Mouse (Mus musculus) urinary bladder, postnatal 25 days (tissue): ENCODE measurements around the gene Snai1.

Source experiments
- DNase-seq: peaks from one replicate; pipeline ENCODE4 v3.0.0; 2022; ENCODE audit warnings: low spot score

The Snai1 gene

DNA sequence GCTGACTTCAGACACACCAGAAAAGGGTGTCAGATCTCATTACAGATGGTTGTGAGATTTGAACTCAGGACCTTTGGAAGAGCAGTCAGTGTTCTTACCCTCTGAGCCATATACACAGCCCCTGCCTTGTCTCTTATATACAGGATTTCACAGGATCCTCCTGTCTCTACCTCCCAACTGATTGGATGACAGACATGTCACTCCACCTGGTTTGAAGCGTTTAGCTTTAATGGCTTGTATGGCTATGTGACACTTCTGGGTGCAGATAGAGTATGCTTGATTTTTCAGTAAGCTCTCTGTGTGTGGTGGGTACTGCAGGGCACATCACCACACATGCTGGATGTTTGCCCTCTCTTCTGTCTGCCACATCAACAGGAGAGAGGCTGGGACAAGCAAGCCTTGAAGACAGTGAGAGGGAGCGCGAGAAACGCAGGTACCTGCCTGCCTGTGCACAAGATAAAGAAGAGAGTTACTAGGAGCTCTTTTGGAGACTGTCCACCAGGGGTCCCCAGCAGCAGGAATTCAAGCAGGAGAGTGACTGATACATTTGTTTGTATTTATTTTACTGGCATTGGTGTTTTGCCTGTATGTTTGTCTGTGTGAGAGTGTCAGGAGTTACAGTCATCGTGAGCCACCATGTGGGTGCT lies 18.3 kb upstream of the Snai1 start:
- no peak for DNase-seq

- no peak for DNase-seq
Observed at GRCm38 (mm10) chr2:167528278-167528677, 9.7 kb upstream of the Snai1 start.

- no peak for DNase-seq
Observed at GRCm38 (mm10) chr2:167529935-167530513, 8.0 kb upstream of the Snai1 start.

- no peak for DNase-seq
Observed at GRCm38 (mm10) chr2:167530536-167530935, 7.5 kb upstream of the Snai1 start.

GRCm38 (mm10) chr2:167532131-167532530 lies 5.9 kb upstream of the Snai1 start:
- DNase-seq = peak; percentile 52

DNA sequence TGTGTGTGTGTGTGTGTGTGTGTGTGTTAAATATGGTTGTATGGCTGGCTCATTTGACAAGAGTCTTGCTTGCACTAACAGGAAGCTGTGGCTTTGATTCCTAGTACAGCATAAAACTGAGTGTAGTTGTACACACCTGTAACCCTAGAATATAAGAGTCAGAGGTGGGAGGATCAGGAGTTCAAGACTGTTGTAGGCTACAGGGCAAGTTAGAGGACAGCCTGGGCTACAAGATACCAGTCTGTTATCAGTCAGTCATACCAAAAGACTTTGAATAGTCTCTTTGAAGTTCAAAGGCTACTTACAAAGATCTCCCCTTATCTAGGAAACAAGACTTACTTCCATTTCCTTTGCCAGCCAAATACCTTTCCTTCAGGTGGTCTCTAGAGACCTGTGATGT lies 4.1 kb upstream of the Snai1 start:
- DNase-seq = no peak

DNA sequence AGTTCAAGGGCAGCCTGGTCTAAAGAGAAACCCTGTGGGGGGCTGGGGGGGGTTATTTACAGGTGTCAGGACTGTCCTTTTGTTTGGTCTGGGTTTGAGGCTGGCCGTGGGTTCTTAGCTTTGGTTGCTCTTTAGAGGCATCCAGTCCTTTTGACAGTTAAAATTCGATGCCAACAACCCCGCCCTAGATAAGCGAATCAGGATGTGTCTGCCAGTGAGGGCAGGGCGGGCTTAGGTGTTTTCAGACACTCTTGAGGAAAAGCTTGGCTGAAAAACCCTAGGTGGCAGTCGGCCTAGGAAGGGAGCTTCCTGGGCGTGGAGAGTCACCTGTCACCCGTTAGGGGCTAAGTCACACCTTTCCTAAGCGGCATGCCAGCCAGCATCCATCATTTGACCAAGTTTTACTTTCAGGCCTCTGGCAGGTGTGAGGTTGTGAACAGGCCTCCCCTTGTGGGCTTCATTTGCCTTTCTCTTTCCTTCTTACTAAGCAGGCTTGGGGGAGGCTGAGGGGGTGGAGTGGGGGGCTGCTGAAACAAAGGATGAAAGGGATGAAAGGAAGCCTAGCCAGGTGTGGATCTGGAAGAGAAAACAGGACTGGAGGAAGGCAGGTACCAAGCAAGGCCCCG lies 1.6 kb upstream of the Snai1 start:
- no peak for DNase-seq

GRCm38 (mm10) chr2:167538671-167539306 lies 794 bp downstream of the Snai1 start:
- DNase-seq = peak; percentile 20

GRCm38 (mm10) chr2:167539536-167540476 lies 1.8 kb downstream of the Snai1 start:
- DNase-seq = no peak

DNA sequence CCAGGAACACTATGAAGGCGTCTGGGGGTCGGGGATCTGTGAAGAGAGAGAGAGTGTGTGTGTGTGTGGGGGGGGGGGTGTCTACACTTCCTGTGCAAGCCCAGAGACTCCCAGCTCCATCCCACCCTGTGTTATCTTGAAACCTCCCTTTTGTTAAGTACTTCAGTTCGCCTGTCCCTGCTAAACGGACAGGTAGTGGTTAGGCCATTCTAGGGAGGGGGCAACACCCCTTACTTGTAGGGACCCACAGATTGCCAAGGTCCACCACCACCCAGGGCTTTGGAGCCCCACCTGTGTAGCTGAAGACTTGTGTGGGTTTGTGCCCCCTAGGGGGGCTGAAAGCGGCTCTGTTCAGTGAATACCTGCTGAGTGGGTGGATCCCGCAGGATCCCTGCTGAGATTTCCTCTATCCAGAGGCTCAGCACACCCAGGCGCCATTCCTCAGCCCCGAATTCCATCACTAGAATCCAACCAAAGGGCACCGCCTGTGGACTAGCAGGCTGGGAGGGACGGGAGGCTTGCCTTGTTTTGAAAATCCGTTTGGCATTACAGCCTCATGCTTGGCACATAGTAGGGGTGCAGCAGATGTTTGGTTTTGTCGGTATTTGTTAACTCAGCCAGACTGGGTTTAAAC lies 2.6 kb downstream of the Snai1 start:
- DNase-seq = no peak

DNA sequence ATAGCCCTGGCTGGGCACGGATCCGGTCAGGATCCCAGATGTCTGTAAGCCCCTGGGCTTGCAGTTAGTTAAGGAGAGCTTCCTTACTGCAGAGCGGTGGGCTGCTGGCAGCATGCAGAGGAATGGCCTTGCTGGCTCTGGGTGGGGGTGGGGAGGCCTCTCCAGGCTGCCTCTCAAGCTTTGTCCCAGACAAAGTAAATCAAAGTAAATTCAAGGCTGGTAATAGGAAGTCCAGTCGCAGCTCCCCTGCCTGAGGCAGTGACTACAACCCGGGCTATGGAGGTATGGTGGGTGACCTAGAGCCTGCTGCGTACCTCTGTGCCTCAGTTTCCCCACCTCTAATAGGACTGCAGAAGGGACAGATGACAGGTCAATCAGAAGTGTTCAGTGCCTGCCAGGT lies 3.3 kb downstream of the Snai1 start:
- no peak for DNase-seq

- DNase-seq = no peak
Observed at GRCm38 (mm10) chr2:167541761-167542160, 3.8 kb downstream of the Snai1 start.

- no peak for DNase-seq
Observed at GRCm38 (mm10) chr2:167542361-167542760, 4.4 kb downstream of the Snai1 start.

DNA sequence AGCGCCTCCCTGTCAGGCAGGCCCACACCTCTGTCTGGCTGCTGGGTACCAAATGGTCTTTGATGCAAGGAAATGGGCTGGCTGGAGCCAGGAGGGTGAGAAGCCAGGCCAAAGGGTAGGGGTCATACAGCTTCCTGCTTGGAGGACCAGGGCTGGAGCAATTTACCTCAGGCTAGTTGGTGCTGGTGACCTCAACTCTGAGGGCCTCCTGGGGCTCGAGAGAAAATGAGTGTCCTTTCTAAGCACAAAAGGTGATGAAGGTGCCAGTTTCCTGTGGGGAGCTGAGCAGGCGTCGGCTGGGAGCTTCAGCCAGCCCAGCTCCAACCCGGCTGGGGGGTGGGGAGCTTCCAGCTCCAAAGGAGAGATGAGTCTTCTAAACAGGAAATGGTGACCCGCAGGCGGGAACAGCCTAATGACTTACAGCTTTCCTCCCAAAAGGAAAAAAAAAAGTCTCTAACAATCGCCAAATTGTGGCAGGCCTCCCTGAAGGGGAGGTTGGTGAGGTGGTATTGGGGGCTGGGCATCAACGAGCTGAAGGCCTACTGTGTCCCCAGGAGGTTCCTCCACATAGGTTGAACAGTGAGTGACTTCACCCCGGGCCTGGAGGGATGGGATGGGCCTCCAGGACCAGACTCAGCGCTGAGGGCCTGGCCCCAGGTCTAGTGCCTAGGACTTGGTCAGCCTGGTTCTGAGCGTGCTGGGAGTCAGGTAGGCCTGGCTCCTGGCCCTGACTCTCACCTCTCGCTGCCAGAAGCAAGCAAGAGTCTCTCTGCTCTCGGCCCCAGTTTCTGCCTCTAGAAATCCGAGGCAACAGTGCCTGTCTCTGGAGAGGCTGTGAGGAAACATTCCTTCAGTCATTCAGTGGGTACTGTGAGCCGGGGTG lies 5.4 kb downstream of the Snai1 start:
- DNase-seq = peak; percentile 32

GRCm38 (mm10) chr2:167544004-167544356 lies 6.0 kb downstream of the Snai1 start:
- no peak for DNase-seq

DNA sequence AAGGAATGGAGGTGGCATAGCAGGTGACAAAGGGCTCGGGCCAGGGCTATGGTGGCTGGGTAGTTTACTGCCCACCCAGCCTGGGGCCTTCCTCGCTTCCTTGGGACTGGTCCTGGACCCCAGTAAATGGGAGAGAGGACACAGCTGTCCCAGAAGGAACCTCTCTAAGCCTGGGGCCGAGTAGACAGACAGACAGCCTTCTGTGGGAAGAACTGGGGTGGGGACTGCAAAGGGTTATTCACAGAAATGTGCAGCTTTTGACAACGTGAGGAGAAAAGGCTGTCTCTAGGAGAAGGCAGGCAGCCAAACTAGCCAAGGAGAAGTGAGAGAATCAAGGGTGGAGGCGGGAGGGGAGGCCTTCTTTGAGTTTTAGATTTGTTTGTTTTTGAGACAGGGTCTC lies 6.5 kb downstream of the Snai1 start:
- no peak for DNase-seq

- no peak for DNase-seq
Observed at GRCm38 (mm10) chr2:167546447-167547195, 8.6 kb downstream of the Snai1 start.

DNA sequence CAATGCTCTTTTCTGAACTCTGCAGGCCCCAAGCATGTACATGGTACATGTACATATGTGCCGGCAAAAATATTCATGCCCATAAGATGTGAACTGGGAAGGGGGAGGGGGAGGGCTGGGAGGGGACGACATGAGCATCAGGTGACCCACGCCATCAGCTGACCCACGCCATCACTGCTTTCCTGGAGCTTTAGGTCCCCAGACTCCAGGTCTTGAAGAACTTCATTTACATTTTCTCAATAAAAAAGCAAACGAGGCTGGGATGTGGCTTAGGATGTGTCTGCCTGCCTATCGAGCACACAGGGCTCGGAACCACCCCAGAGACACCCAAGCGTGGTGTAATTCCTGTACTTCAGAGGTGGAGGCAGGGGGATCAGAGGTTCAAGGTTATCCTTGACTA lies 9.4 kb downstream of the Snai1 start:
- no peak for DNase-seq

DNA sequence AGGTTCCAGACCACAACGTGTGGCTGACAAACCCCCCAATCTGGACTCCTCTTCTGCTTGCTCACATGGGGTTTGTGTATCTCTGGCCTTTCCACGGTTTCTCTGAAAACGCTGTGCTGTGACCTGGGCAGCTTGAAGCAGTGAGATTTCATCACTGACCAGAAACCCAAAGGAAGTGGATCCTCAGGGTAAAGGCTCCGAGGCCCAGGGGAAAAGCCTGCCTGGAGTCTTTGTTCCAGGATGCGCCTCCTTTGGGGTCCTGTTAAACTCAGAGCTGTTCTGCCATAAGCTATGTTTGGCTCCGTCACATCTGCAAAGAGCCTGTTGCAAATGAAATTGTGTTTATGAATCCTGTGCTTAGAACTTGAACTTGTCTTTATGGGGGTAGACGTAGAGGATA lies 11.0 kb downstream of the Snai1 start:
- DNase-seq = no peak

DNA sequence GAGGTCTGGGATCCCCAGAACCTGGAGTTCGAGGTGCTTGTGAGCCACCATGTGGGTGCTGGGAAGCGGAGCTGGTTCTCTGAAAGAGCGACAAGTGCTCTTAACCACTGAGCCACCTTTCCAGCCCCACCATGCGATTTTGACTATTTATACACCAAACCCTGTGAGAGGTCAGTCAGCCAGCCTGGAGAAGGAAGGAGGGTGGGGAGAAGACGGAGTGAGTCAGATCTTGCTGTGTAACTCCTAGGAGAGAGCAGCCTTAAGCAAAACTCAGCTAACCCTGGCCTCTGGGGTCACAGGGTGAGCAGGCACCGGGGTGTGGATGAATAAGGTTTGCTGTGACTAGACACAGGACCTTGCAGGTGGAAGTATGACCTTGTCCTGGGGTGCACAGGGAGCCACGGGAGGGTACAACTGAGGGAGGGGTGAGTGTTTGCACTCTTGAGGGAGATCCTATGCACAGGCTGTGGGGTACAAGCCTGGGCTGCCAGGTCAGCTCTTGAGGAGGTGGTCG lies 12.4 kb downstream of the Snai1 start:
- DNase-seq = no peak
